28 mouse cellular contexts compared by ENCODE assay signal in genomic region chr7:117395511-117395910, GRCm38 (mm10). TPM values are rescaled to one million over a fixed set of nuclear protein-coding genes. Genes with fewer than 3 reads are reported as not detected.
DNase-seq lines count a peak whose midpoint lies in the region; ATAC-seq and TF ChIP-seq lines count a peak whose summit lies in the region.
"Had no signal": no experiment of that assay in that cellular context is flagged by ENCODE, and none has a peak within 500 bp of the region (broad histone marks: within the 10 kb centered on the region; RNA-seq: fewer than 3 reads in every experiment).

No protein-coding gene starts in this region.

- no peak overlapping the region for H3K4me2 ChIP-seq in midbrain, embryonic 11.5 days
- no peak overlapping the region for H3K4me2 ChIP-seq in midbrain, embryonic 14.5 days (ENCODE audit: low read length)
- H3K4me2 ChIP-seq: embryonic facial prominence, embryonic 13.5 days; embryonic facial prominence, embryonic 15.5 days; forebrain, embryonic 12.5 days had no signal

- H3K4me3 ChIP-seq in kidney, adult 2 months (ENCODE audit: insufficient read depth, low read depth, low read length) = no peak overlapping the region
- no peak overlapping the region for H3K4me3 ChIP-seq in layer of hippocampus, adult 2 months
- no peak overlapping the region for H3K4me3 ChIP-seq in midbrain, embryonic 11.5 days (ENCODE audit: low read depth, low read length)
- no peak overlapping the region for H3K4me3 ChIP-seq in midbrain, embryonic 14.5 days (replicated peaks; ENCODE audit: low read depth, low read length)
- H3K4me3 ChIP-seq: embryonic facial prominence, embryonic 13.5 days; embryonic facial prominence, embryonic 15.5 days; erythroblast, embryonic 14.5 days; forebrain, embryonic 10.5 days; forebrain, embryonic 12.5 days had no signal

- H3K36me3 ChIP-seq in kidney, adult 2 months (ENCODE audit: control insufficient read depth, insufficient read depth, low read length) = no peaks in the 10 kb centered on the region
- no peaks in the 10 kb centered on the region for H3K36me3 ChIP-seq in midbrain, embryonic 11.5 days (ENCODE audit: control insufficient read depth, insufficient read depth, low read length)
- no peaks in the 10 kb centered on the region for H3K36me3 ChIP-seq in midbrain, embryonic 14.5 days (ENCODE audit: control insufficient read depth, insufficient read depth, low read length)
- H3K36me3 ChIP-seq: embryonic facial prominence, embryonic 15.5 days; forebrain, embryonic 12.5 days; G1E had no signal

- no peak overlapping the region for H3K27ac ChIP-seq in kidney, adult 2 months (ENCODE audit: insufficient read depth, low read depth, low read length)
- peak overlapping the region; percentile 9; the same call in 1 of the 2 replicates for H3K27ac ChIP-seq in layer of hippocampus, adult 2 months
- no peak overlapping the region for H3K27ac ChIP-seq in midbrain, embryonic 11.5 days (ENCODE audit: low read depth, low read length)
- H3K27ac ChIP-seq in midbrain, embryonic 14.5 days (replicated peaks; ENCODE audit: low read depth, low read length) = no peak overlapping the region
- H3K27ac ChIP-seq: embryonic facial prominence, embryonic 13.5 days; embryonic facial prominence, embryonic 15.5 days; forebrain, embryonic 10.5 days; forebrain, embryonic 12.5 days had no signal

- no peak overlapping the region for H3K9ac ChIP-seq in midbrain, embryonic 11.5 days (ENCODE audit: low read length)
- no peak overlapping the region for H3K9ac ChIP-seq in midbrain, embryonic 14.5 days (replicated peaks; ENCODE audit: low read length)
- H3K9ac ChIP-seq: embryonic facial prominence, embryonic 13.5 days; embryonic facial prominence, embryonic 15.5 days; forebrain, embryonic 12.5 days had no signal

- no peak for ATAC-seq in midbrain, embryonic 11.5 days (ENCODE audit: low FRiP score)
- no peak for ATAC-seq in midbrain, embryonic 14.5 days (ENCODE audit: low FRiP score, low TSS enrichment)
- ATAC-seq: CD4-positive, CD25-positive, alpha-beta regulatory T cell, adult 4 months; forebrain, embryonic 14.5 days; forebrain, embryonic 16.5 days had no signal

- peak; percentile 41 for DNase-seq in adrenal gland, adult 2 months
- no peak for DNase-seq in adrenal gland, postnatal 4 days (ENCODE audit: low spot score in 2 of 2)
- DNase-seq in kidney, adult 2 months = peak; percentile 43
- DNase-seq in kidney, adult 9 months = no peak
- no peak for DNase-seq in layer of hippocampus, adult 2 months (ENCODE audit: low spot score in 2 of 2)
- DNase-seq in layer of hippocampus, postnatal 36 days = no peak
- DNase-seq in midbrain, embryonic 11.5 days (ENCODE audit: low spot score, missing footprints) = peak; percentile 47
- no peak for DNase-seq in midbrain, embryonic 14.5 days
- DNase-seq: adrenal gland, adult 8-10 months; adrenal gland, postnatal 14 days; adrenal gland, postnatal 36 days; B cell, adult 2 months; cerebellum, adult 11 months; cerebellum, adult 18-20 months; cerebellum, adult 8-10 months; cerebellum, adult 9-11 months; cerebellum, postnatal 25 days; embryo, embryonic 11 days had no signal

- H3K4me1 ChIP-seq in kidney, adult 2 months (ENCODE audit: control insufficient read depth, insufficient read depth, low read length) = peaks cover 12% of the 10 kb centered on the region; the same call in 1 of the 2 replicates
- H3K4me1 ChIP-seq in midbrain, embryonic 11.5 days (ENCODE audit: control insufficient read depth, insufficient read depth, low read length) = no peaks in the 10 kb centered on the region
- H3K4me1 ChIP-seq in midbrain, embryonic 14.5 days (ENCODE audit: control insufficient read depth, insufficient read depth, low read length) = no peaks in the 10 kb centered on the region

- TF ChIP-seq POLR2A in kidney, adult 2 months (IDR thresholded peaks at IDR 0.05; ENCODE audit: low read depth, low read length) = no peak

- no peaks in the 10 kb centered on the region for H3K27me3 ChIP-seq in kidney, adult 2 months (replicated peaks; ENCODE audit: control insufficient read depth, insufficient read depth, low read length)
- no peaks in the 10 kb centered on the region for H3K27me3 ChIP-seq in midbrain, embryonic 11.5 days (ENCODE audit: control insufficient read depth, insufficient read depth, low read length)
- no peaks in the 10 kb centered on the region for H3K27me3 ChIP-seq in midbrain, embryonic 14.5 days (ENCODE audit: control insufficient read depth, insufficient read depth, low read length)
- H3K27me3 ChIP-seq: CH12.LX; embryonic facial prominence, embryonic 13.5 days; embryonic facial prominence, embryonic 15.5 days; forebrain, embryonic 12.5 days had no signal

- no peak for TF ChIP-seq CTCF in kidney, adult 2 months (conservative IDR thresholded peaks at IDR 0.05; ENCODE audit: insufficient read depth, insufficient read length, low read depth, low read length)
- TF ChIP-seq CTCF in layer of hippocampus, adult 2 months (conservative IDR thresholded peaks at IDR 0.05) = no peak

- WGBS in kidney, adult 2 months = 47% methylated on average over 6 of the region's 6 CpGs
- whole genome bisulfite sequencing in midbrain, embryonic 11.5 days = 89% methylated on average over 6 of the region's 6 CpGs
- WGBS in midbrain, embryonic 14.5 days = 79% methylated on average over 6 of the region's 6 CpGs

- no peaks in the 10 kb centered on the region for H3K9me3 ChIP-seq in midbrain, embryonic 11.5 days (ENCODE audit: control insufficient read depth, low read length)
- no peaks in the 10 kb centered on the region for H3K9me3 ChIP-seq in midbrain, embryonic 14.5 days (ENCODE audit: control insufficient read depth, low read length)
- H3K9me3 ChIP-seq: embryonic facial prominence, embryonic 13.5 days; embryonic facial prominence, embryonic 15.5 days had no signal

RNA-seq across cellular contexts. Expression of gene Xylt1, which starts 14.7 kb away (rescaled TPM):
- total RNA-seq in adrenal gland, adult 2 months (2021) = 1 to 10 TPM; 6.3 to 8.2 TPM
- 1.4 and 2.0 TPM in 2 replicates for polyA plus RNA-seq in adrenal gland, adult 2 months (2012; rRNA removed)
- total RNA-seq in adrenal gland, postnatal 4 days (2021) = 10 to 100 TPM in 1 of 2 experiments, 1 to 10 TPM in 1; 9.3 to 12.4 TPM
- 5.9 and 6.1 TPM in 2 replicates for polyA plus RNA-seq in kidney, adult 2 months (2012; rRNA removed)
- total RNA-seq in layer of hippocampus, adult 2 months (2021) = 10 to 100 TPM; 43.5 to 43.9 TPM
- total RNA-seq in layer of hippocampus, postnatal 36 days (2021) = 10 to 100 TPM; 48.9 to 49.5 TPM
- 0.83 and 1.1 TPM in 2 replicates for polyA plus RNA-seq in midbrain, embryonic 11.5 days (2014; fragmentation: Nextera tagmentation; extraction: Ambion mirVana)
- polyA plus RNA-seq in midbrain, embryonic 14.5 days (2014; fragmentation: Nextera tagmentation; extraction: Ambion mirVana) = 3.0 and 3.9 TPM in 2 replicates
- polyA plus RNA-seq: G1E had no signal

Comparison
In these comparisons a context has a peak if more than half of its experiments do, and no peak if none do; other contexts are left out.
1. DNase-seq: peak in adrenal gland, adult 2 months (single experiment), kidney, adult 2 months (single experiment) and midbrain, embryonic 11.5 days (single experiment); none in adrenal gland, postnatal 4 days (0 of 2), kidney, adult 9 months (single experiment), layer of hippocampus, adult 2 months (0 of 2), layer of hippocampus, postnatal 36 days (0 of 2) and midbrain, embryonic 14.5 days (single experiment).